Mouse (Mus musculus) right cerebral cortex, postnatal 14 days (tissue): ENCODE data around the gene Arsg.

Experiments
- DNase-seq: peaks from one replicate; pipeline ENCODE4 v3.0.0; 2022

Gene Arsg

GRCm38 (mm10) chr11:109587638-109588374, 114.6 kb downstream of the Arsg start:
- no peak for DNase-seq

- peak; percentile 35 for DNase-seq
Measured at GRCm38 (mm10) chr11:109590012-109590411, 116.8 kb downstream of the Arsg start.

GRCm38 (mm10) chr11:109591511-109591910, 118.3 kb downstream of the Arsg start:
- DNase-seq, result no peak

GRCm38 (mm10) chr11:109593200-109593981, 120.2 kb downstream of the Arsg start:
- DNase-seq, result no peak

GRCm38 (mm10) chr11:109594761-109595160, 121.6 kb downstream of the Arsg start:
- DNase-seq, result no peak

GRCm38 (mm10) chr11:109598778-109599570, 125.8 kb downstream of the Arsg start:
- no peak for DNase-seq

- no peak for DNase-seq
Measured at GRCm38 (mm10) chr11:109607600-109607999, 134.4 kb downstream of the Arsg start.

- no peak for DNase-seq
Measured at GRCm38 (mm10) chr11:109608976-109609625, 135.9 kb downstream of the Arsg start.

GRCm38 (mm10) chr11:109610046-109610794, 137.0 kb downstream of the Arsg start:
- no peak for DNase-seq

- DNase-seq, result no peak
Measured at GRCm38 (mm10) chr11:109610795-109611302, 137.7 kb downstream of the Arsg start.

GRCm38 (mm10) chr11:109611303-109612149, 138.4 kb downstream of the Arsg start, which contains the start of gene Wipi1:
TSS of gene Wipi1 (minus strand) at chr11:109611967.
- DNase-seq, result peak; percentile 99

GRCm38 (mm10) chr11:109612871-109613529, 139.8 kb downstream of the Arsg start:
- DNase-seq, result no peak

- DNase-seq, result no peak
Measured at GRCm38 (mm10) chr11:109615286-109615685, 142.1 kb downstream of the Arsg start.

GRCm38 (mm10) chr11:109616352-109616751, 143.2 kb downstream of the Arsg start:
- no peak for DNase-seq

- DNase-seq, result no peak
Measured at GRCm38 (mm10) chr11:109616766-109617165, 143.6 kb downstream of the Arsg start.

- DNase-seq, result peak; percentile 68
Measured at GRCm38 (mm10) chr11:109619055-109619454, 145.9 kb downstream of the Arsg start.

- no peak for DNase-seq
Measured at GRCm38 (mm10) chr11:109620356-109620755, 147.2 kb downstream of the Arsg start.

GRCm38 (mm10) chr11:109621183-109621582, 148.0 kb downstream of the Arsg start:
- DNase-seq, result peak; percentile 69

- no peak for DNase-seq
Measured at GRCm38 (mm10) chr11:109622518-109623037, 149.4 kb downstream of the Arsg start.
